Mouse (Mus musculus): Measurements from ENCODE around the gene 1600002K03Rik.

DNA sequence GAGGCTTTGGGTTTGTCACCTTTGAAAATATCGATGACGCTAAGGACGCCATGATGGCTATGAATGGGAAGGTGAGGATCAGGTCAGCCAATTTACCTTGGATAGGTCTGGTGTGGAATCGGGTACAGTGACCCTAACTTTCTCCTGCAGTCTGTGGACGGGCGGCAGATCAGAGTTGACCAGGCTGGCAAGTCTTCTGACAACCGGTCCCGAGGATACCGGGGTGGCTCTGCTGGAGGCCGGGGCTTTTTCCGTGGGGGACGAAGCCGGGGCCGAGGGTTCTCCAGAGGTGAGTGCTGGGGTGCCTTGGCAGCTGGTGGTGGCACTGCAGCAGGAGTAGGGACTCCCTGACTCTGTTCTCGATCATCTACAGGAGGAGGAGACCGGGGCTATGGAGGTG, 2.7 kb upstream of the 1600002K03Rik start:
- TF ChIP-seq POLR2A (IDR thresholded peaks at IDR 0.05; ENCODE audit: extremely low read depth, insufficient read depth, low read length) (no peak), CTCF (IDR thresholded peaks at IDR 0.05; ENCODE audit: extremely low read depth, insufficient read depth, low read length) (no peak)
